Mouse (Mus musculus) megakaryocyte, embryonic 14.5 days (primary cell): ENCODE results near the gene Ctf2.

Source experiments
- FLI1 ChIP-seq: IDR thresholded peaks from 2 replicates; pipeline ENCODE4 v1.6.1; 2012; ENCODE audit warnings: low read length, inconsistent platforms, mixed read lengths
- GATA1 ChIP-seq: IDR thresholded peaks from 3 replicates; pipeline ENCODE4 v1.6.1; 2012; ENCODE audit warnings: mixed read lengths, low read length, inconsistent platforms, borderline replicate concordance

DNA sequence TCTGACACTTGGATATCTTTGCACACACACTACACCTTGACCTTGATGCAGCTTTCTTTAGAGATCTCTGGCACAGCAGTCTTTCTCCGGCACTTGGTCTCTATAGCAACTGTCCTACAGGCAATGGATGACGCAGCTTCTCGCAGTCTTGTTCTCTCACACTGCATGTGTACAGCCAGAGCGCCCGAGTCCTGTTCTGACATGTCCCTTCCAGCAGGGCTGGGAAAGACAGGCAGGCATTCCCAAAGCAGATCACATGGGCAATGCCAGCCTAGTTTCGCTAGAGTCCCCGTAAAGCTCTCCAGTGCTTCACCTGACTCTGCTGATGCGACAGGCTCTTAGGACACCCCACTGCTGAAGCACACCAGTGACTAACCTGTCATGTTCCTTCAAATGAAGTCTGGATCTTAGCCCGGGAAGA lies 56.6 kb downstream of the Ctf2 start:
- TF ChIP-seq GATA1 (no peak), FLI1 (no peak)
